Mouse (Mus musculus) frontal cortex, adult 2 months (tissue): ENCODE data around the gene Trip12. TPM values are rescaled to one million over a fixed set of nuclear protein-coding genes. Genes with fewer than 3 reads are reported as not detected.
A peak's percentile ranks its signal among the peaks of the same experiment; 100 is the strongest.

Experiments used
- DNase-seq, 2 experiments: peaks; one replicate each; pipeline ENCODE4 v3.0.0; 2022; ENCODE audit warnings: low spot score in 1 of 2; ENCODE audit errors: extremely low spot score in 1 of 2
- polyA plus RNA-seq: library from polyadenylated mRNA; depleted of rRNA; stranded (reverse); fragments of >200 nt; gene quantifications from 2 replicates; pipeline ENCODE4 v1.2.3, GENCODE M21; 2012

Trip12 gene
- polyA plus RNA-seq, 1 experiment: 91.5 TPM

DNA sequence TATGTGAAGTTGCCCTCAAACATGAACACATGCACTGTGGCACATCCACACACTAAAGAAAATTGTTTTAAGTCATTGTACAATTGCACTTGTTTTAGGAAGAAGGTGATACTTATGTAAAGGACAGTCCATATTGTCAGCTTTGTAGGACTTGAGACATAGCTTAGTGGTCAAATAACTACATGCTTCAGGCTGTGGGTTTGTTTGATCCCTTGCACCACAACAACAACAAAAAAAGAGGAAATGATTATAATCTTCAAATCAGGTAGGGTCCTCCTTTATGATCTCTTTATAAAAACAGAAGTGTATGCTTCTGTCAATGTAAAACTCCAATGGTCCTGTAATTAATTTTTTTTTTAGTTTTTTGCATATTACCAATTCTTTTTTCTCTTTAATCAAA lies 41.1 kb downstream of the Trip12 start:
- DNase-seq: no peak

DNA sequence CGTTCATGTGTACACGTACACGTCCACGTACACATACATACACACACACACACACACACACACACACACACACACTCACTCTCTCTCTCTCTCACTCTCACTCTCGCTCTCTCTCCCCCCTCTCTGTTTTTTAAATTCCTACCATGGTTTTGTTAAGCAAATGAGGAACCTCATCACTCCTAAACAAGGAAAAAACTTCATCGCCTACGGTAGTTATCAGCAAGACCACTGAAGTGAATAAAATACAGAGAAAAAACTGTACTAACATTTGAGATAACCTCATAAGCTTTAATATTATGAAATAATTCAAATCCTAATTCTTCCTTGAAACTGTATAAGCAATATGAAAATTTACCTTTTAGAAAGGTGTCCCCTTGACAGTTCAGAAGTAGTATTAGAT lies 45.0 kb downstream of the Trip12 start:
- DNase-seq: no peak

DNA sequence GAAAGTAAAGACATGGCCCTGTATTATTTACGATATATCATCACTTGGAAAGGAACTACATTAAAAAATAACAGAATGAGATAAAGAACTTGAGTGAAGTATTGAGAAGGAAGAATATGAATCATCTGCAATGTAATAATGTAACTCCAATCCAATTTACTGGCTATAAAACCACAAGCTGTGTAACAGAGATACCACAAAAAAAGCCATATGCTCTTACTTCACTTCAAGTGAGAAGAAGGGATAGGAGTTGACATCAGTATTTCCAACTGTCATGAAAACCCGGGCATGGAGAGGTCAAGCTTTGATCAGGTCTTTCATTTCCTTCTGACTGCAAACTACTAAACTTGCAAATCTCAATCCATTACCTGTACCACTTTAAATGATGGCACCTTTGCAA lies 48.9 kb downstream of the Trip12 start:
- DNase-seq: no peak

GRCm38 (mm10) chr1:84780630-84781029 lies 59.7 kb downstream of the Trip12 start:
- DNase-seq: no peak

GRCm38 (mm10) chr1:84777455-84777854 lies 62.9 kb downstream of the Trip12 start:
- no peak for DNase-seq

DNA sequence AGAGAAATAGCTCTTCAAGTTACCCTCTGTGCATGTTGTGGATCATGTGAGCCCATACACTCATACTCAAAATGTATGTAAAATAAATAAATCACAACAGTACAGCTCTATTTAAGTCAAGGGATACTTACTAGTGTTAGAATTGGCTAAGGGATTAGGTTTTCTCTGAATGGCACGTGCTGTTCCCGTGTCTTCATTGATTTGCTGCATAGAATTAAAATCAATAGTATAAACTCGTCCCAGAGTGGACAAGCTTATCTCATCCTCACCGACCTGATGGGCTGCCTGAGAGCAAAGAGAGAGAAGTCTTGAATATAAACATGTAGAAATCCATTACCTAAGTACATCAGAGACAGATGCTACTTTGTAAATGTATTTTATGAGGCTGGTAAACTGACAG lies 81.5 kb downstream of the Trip12 start:
- DNase-seq: no peak

DNA sequence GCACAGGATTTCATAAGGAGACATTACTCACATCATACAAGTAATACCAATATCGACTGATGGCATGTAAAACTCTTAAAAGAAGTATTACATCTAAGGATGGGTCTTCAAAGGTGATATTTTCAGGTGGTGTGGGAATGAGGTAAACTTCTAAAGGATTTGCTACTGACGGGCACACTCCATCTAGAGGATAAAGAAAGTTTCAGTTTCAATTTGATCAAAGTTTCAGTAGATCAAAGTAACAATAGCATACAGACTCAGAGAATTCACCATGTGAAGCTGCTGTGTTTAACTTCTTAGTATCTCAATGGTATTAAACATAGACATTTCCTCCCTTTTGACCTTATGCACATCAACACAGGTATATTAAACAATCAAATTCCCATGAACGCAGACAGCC lies 98.2 kb downstream of the Trip12 start:
- DNase-seq: no peak

- DNase-seq: no peak
Observed at GRCm38 (mm10) chr1:84740080-84740479, 100.2 kb downstream of the Trip12 start.

DNA sequence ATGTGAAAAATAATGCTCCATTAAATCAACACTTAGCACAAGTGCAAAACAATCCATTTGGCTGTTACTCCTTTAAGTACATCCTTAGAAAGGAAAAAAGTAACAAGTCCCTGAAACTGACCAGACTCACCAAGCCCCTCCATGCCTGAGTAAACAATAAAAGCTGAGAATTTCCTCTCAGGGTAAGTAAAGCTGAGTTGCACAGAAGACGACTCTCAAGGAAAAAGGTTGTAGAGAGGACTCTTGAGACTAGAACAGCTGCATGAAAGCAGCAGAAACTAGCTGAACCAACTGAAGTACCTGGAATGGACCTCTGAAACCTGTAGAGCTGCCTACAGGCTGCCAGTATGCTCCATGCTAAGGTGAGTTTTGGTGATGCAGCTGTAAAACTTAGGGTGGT lies 103.2 kb downstream of the Trip12 start:
- DNase-seq: no peak

- DNase-seq: peak in 1 of 2 experiments; percentile 45
Observed at GRCm38 (mm10) chr1:84733799-84734198, 106.5 kb downstream of the Trip12 start.

DNA sequence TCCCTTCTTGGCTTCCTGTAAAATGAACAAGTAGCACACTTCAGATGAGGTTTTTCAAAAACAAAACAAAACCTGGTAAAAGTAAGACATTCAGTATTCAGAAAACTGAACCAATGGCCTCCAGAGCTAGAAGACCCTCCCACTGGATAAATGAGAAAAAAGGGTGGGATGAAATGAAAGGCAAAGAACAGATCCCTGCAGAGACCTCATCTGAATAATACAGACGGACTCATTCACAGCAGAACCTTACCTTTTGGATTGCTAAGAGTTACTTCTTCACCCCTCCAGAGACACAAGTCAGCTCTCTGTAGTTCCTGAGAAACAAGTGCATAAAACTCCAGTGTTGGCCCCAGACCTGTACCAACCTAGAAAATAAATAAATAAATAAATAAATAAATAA lies 108.6 kb downstream of the Trip12 start:
- DNase-seq: no peak

GRCm38 (mm10) chr1:84722841-84723240 lies 117.5 kb downstream of the Trip12 start:
- no peak for DNase-seq

DNA sequence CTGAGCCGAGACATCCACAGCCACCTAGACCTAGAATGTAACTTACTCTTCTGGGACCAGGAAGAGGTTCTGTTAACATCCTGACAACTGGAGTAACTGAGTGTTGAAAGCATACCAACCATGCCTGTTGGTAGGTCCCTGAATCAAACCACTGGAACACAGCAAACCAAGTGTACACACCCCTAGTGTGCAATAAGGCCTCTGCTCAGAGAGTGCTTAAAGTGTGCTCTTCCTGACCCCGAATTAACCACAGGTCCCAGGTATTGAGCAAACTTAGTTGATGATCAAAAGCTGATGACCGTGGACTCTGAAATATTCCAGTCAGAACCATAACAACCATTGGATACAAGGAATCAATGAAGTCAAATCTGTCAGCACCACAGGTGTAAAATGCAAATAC lies 117.9 kb downstream of the Trip12 start:
- DNase-seq: no peak

DNA sequence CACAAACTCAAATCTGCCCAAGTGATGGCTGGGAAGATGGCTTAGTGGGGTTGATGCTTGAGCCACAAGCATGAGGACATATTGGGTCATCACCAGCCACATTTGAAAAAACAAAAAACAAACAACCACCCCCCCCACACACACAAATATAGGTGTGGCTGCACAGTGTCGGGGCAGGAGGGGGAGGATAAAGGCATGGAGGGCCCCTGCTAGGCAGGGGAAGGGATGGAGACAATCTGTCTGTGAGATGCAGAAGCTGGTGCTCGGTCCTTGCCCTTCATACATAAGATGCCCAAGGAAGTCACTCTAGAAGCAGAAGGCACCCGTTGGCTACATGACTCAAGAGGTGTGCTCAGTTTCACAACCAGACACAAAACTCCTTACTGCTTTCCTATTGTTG lies 118.4 kb downstream of the Trip12 start:
- DNase-seq: no peak

DNA sequence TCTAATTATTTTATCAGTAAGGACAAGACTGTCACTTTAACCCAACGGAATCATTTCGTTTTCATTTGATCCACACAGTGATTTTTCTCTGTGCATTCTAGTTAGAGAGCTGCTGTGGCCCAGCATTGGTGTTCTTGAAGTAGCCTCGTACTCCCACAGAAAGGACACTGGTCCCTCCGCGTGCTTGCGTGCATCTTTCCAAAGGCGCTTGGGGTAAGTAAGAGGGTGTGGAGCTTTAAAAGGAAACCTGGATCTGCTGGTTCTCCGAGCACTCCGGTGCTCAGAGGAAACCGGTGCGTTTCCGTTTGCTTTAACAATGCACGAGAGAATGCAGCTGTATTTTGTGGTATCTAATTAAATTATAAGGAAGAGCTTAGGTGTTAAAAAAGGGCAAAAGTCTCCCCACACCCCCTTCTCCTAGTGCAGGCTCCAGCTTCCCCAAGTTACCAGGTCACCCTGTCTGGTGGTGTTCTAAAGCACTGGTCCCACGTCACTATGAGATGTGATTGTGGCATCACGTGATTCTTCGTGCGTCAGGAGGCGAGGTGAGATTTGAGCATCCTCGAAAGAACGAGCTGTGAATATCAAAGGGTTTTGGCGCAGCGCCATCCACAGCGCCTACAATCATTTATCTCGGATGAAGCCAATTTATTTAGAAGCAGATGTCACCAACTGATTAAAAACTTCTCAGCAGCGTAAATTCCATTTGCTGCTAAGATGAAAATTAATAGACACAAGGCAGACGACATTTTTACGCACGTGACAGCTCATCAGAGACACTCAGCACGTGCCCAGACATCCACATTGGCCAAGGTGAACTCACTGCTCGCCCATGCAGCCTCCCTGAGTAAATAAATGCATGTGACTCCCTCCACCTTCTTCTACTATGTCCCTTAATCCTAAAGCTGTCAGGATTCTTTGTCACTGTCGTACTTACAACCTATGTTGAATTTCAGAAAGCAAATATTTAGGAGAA lies 130.2 kb downstream of the Trip12 start:
- DNase-seq: peak; percentile 73 to 84

DNA sequence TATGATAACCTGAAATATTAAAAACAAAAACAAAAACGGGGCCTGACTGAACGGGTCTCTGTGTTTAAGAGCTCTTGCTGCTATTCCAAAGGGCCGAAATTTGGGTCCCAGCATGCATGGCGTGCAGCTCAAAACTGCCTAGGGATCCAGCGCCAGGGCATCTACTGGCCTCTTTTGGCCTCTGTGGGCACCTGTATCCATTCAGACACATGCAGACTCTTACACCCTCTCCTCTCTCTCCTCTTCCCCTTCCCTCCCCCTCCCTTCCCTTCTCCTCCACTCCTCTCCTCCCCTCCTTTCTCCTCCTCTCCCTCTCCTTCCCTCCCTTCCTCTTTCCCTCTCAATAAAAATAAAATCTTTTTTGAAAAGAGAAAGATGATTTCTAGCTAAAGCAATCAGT lies 130.9 kb downstream of the Trip12 start:
- no peak for DNase-seq

- no peak for DNase-seq
Observed at GRCm38 (mm10) chr1:84700254-84700653, 140.1 kb downstream of the Trip12 start.

DNA sequence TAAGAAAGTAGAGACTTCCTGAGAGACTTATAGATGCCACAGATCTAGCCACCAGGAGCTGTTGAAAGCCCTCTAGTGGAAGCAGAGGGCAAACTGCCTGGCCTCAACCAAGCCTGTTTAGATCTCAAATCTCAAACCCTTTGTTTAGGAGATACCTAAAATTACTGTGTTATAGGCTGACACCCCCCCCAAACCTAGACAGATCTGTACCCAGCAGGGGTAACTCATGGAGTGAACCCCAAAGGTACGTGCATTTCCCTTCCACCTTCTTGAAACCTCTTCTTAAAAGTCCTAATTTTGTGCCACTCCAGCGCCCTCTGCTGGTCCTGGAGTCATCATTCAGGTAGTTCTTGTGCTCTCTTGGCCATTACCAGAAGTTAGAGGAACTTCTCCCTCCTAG lies 143.2 kb downstream of the Trip12 start:
- DNase-seq: peak in 1 of 2 experiments; percentile 90

DNA sequence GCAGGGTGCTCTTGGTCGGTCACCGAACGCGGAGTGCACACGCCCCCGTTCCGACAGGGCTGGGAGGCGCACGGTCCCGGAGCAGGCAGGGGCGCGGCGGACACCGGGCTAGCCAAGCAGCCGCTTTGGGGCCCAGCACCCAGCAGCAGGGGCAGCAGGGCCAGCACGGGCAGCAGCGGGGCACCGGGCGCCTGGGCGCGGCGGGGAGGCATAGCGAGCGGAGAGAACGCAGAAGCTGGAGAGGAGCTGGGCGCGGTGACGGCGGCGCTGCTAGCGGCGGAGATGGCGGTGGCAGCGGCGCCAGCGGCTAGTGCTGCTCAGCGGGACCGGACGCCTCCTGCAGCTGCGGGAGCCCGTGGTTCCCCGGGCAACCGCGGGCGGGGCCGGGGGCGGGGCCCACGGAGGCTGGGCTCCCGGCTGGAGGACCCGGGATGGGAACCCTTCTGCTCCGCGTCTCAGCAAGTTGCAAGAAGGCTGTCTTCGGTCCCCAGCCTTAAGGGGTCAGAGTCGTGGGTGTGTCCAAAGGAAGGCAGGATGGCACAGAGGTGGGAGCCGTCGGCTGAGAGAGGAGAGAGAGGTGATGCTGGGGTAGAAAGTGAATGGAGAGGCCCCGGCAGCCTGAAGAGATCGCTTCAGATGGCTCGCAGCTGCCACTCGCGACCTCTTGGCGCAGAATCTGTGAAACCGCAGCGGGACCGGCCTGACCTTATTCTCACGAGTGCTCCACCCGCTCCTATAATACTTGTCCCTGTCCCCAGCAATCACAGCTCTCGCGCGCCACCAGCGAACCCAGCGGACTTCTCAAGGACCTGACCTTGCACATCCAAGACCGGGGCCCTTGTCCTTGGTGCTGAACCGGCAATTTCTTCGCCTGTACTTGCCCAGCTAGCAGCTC lies 144.6 kb downstream of the Trip12 start, which contains the start of gene Dner:
Gene Dner (minus strand): TSS at position 705 of the 895 bp plus-strand sequence.
- DNase-seq: peak in 1 of 2 experiments; percentile 75

DNA sequence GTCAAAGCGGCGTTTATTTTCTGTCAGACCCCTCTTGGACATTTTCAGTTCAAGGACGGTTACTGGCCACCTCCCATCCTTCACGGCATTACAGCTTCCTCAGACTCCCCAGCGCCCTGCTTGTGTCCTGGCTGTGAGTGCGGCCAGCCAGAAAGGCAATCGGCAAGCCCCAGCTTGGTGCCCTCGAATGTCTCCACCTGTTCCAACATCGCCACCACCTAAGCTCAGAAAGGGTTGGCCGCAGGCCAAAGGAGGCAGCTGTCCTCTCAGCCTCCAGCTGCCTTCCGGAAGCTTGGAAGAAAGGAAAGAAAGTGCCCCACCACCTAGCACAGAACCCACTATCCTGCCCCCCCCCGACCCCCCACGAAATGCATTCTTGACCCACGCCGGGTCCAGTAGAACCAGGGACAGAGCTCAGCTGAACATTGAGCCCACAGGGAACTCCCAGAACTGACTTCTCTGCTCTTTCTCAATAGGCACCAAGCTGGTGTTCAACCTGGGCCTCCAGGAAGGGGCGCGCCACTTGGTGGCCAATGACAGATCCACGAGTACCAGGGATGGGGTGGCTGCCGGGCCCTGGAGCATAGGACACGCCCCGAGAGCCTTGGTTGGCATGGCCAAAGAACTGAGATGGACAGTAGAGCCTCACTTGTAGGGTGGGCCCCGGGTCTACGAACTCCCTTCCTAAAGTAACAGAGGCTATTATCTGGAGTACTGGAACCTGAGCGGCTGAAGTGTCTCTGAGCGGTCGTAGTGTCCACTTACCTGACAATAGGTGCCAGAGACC lies 145.4 kb downstream of the Trip12 start:
- peak in 1 of 2 experiments; percentile 57 for DNase-seq
